Mouse (Mus musculus) midbrain, embryonic 16.5 days (tissue): ENCODE measurements around the gene Dgkg. TPM values are rescaled to one million over a fixed set of nuclear protein-coding genes. Genes with fewer than 3 reads are reported as not detected.

ENCODE experiments used
- ATAC-seq: fragments of 200-750 bp; cut with Nextera tagmentation; 2 replicates; pipeline ENCODE4 v1.8.0; 2017; ENCODE audit warnings: moderate TSS enrichment
- H3K27ac ChIP-seq: fragments of 300-500 bp; sonication (generic); 2 replicates; pipeline ENCODE4 v1.5.1; 2014; ENCODE audit warnings: mild to moderate bottlenecking, low read length, mixed read lengths
- H3K27me3 ChIP-seq: fragments of 300-500 bp; sonication (generic); 2 replicates; pipeline ENCODE4 v1.6.1; 2014; ENCODE audit warnings: low read depth, low read length, mixed read lengths; ENCODE audit not compliant: control insufficient read depth, insufficient read depth
- H3K36me3 ChIP-seq: fragments of 300-500 bp; sonication (generic); 2 replicates; pipeline ENCODE4 v1.6.1; 2014; ENCODE audit warnings: mild to moderate bottlenecking, low read length, moderate library complexity, mixed read lengths; ENCODE audit not compliant: control insufficient read depth, insufficient read depth
- H3K4me1 ChIP-seq: fragments of 300-500 bp; sonication (generic); 2 replicates; pipeline ENCODE4 v1.6.1; 2014; ENCODE audit warnings: mild to moderate bottlenecking, low read length, mixed read lengths; ENCODE audit not compliant: control insufficient read depth, insufficient read depth
- H3K4me2 ChIP-seq: fragments of 300-500 bp; sonication (generic); 2 replicates; pipeline ENCODE4 v1.6.1; 2014; ENCODE audit warnings: mild to moderate bottlenecking, low read length, mixed read lengths
- H3K4me3 ChIP-seq: fragments of 300-500 bp; sonication (generic); 2 replicates; pipeline ENCODE4 v1.5.1; 2014; ENCODE audit warnings: low read depth, mild to moderate bottlenecking, low read length, moderate library complexity, mixed read lengths
- H3K9ac ChIP-seq: fragments of 300-500 bp; sonication (generic); 2 replicates; pipeline ENCODE4 v1.6.1; 2014; ENCODE audit warnings: low read depth, low read length, mixed read lengths
- H3K9me3 ChIP-seq: fragments of 300-500 bp; sonication (generic); replicated peaks from 2 replicates; pipeline ENCODE4 v1.6.1; 2014; ENCODE audit warnings: mild to moderate bottlenecking, low read length, mixed read lengths; ENCODE audit not compliant: control insufficient read depth, poor library complexity, severe bottlenecking
- WGBS: fragments of 180-500 bp; shearing (Covaris S2); extraction: QIAGEN DNeasy Blood & Tissue Kit; methylation state at CpG from one replicate; pipeline ENCODE4 v1.1.7; 2014; 5-methylcytosine and 5-hydroxymethylcytosine counted together
- polyA plus RNA-seq: library from polyadenylated mRNA; unstranded; fragments of >200 nt; fragmentation: Nextera tagmentation; extraction: Ambion mirVana; gene quantifications from 2 replicates; pipeline ENCODE4 v1.2.1, GENCODE M21; 2015

Dgkg gene
- polyA plus RNA-seq, 1 experiment from 2014 or later = 4.6 TPM

- Histone ChIP-seq H3K4me2 (no peak overlapping the region), H3K4me3 (no peak overlapping the region), H3K27me3 (no peaks in the 10 kb centered on the region), H3K36me3 (no peaks in the 10 kb centered on the region), H3K27ac (no peak overlapping the region), H3K9ac (no peak overlapping the region), H3K4me1 (no peaks in the 10 kb centered on the region), H3K9me3 (no peaks in the 10 kb centered on the region)
- ATAC-seq = no peak
- WGBS = 92% methylated on average over 3 of the region's 3 CpGs
These were observed 123.9 kb downstream of the Dgkg start for GRCm38 (mm10) chr16:22533087-22533486.

GRCm38 (mm10) chr16:22531834-22532233, 125.2 kb downstream of the Dgkg start:
- 91% methylated on average over 6 of the region's 6 CpGs for WGBS
- H3K9ac ChIP-seq = no peak overlapping the region
- H3K36me3 ChIP-seq = no peaks in the 10 kb centered on the region
- no peak overlapping the region for H3K27ac ChIP-seq
- H3K4me2 ChIP-seq = no peak overlapping the region
- H3K27me3 ChIP-seq = no peaks in the 10 kb centered on the region
- no peaks in the 10 kb centered on the region for H3K4me1 ChIP-seq
- H3K9me3 ChIP-seq = no peaks in the 10 kb centered on the region
- no peak for ATAC-seq
- H3K4me3 ChIP-seq = no peak overlapping the region

- Histone ChIP-seq H3K9ac (no peak overlapping the region), H3K4me1 (no peaks in the 10 kb centered on the region), H3K27ac (no peak overlapping the region), H3K36me3 (no peaks in the 10 kb centered on the region), H3K9me3 (no peaks in the 10 kb centered on the region), H3K4me2 (no peak overlapping the region), H3K27me3 (no peaks in the 10 kb centered on the region), H3K4me3 (no peak overlapping the region)
- 84% methylated on average over 9 of the region's 9 CpGs for WGBS
- ATAC-seq = no peak
These were observed 126.0 kb downstream of the Dgkg start for GRCm38 (mm10) chr16:22531041-22531440.

GRCm38 (mm10) chr16:22527499-22527939, 129.5 kb downstream of the Dgkg start:
- ATAC-seq = no peak
- H3K4me2 ChIP-seq = no peak overlapping the region
- no peaks in the 10 kb centered on the region for H3K9me3 ChIP-seq
- WGBS = 16% methylated on average over 5 of the region's 5 CpGs
- H3K9ac ChIP-seq = no peak overlapping the region
- no peak overlapping the region for H3K4me3 ChIP-seq
- no peaks in the 10 kb centered on the region for H3K4me1 ChIP-seq
- H3K36me3 ChIP-seq = no peaks in the 10 kb centered on the region
- H3K27ac ChIP-seq = no peak overlapping the region
- no peaks in the 10 kb centered on the region for H3K27me3 ChIP-seq

- Histone ChIP-seq H3K27ac (no peak overlapping the region), H3K27me3 (no peaks in the 10 kb centered on the region), H3K9me3 (no peaks in the 10 kb centered on the region), H3K9ac (no peak overlapping the region), H3K36me3 (no peaks in the 10 kb centered on the region), H3K4me3 (no peak overlapping the region), H3K4me1 (no peaks in the 10 kb centered on the region), H3K4me2 (no peak overlapping the region)
- ATAC-seq = no peak
- WGBS = 89% methylated on average over 4 of the region's 4 CpGs
These were observed 130.6 kb downstream of the Dgkg start for GRCm38 (mm10) chr16:22526386-22526785.

GRCm38 (mm10) chr16:22517431-22518384, 139.3 kb downstream of the Dgkg start:
- Histone ChIP-seq H3K27me3 (no peaks in the 10 kb centered on the region), H3K9me3 (no peaks in the 10 kb centered on the region), H3K9ac (no peak overlapping the region), H3K27ac (no peak overlapping the region), H3K4me3 (no peak overlapping the region), H3K4me2 (no peak overlapping the region), H3K36me3 (no peaks in the 10 kb centered on the region), H3K4me1 (peaks cover 9% of the 10 kb centered on the region)
- WGBS = 6% methylated on average over 20 of the region's 20 CpGs
- ATAC-seq = peak; percentile 82

- Histone ChIP-seq H3K9me3 (no peaks in the 10 kb centered on the region), H3K27me3 (no peaks in the 10 kb centered on the region), H3K4me2 (no peak overlapping the region), H3K4me1 (peaks cover 11% of the 10 kb centered on the region), H3K9ac (no peak overlapping the region), H3K27ac (no peak overlapping the region), H3K36me3 (no peaks in the 10 kb centered on the region), H3K4me3 (no peak overlapping the region)
- WGBS = 46% methylated on average over 5 of the region's 5 CpGs
- no peak for ATAC-seq
These were observed 141.5 kb downstream of the Dgkg start for GRCm38 (mm10) chr16:22515476-22515875.

- Histone ChIP-seq H3K4me1 (0 out of 2 replicates have a peak, but pooled peaks cover 2% of the 10 kb centered on the region), H3K9ac (no peak overlapping the region), H3K27ac (no peak overlapping the region), H3K36me3 (no peaks in the 10 kb centered on the region), H3K4me2 (no peak overlapping the region), H3K4me3 (no peak overlapping the region), H3K9me3 (no peaks in the 10 kb centered on the region), H3K27me3 (no peaks in the 10 kb centered on the region)
- 56% methylated on average over 9 of the region's 9 CpGs for WGBS
- ATAC-seq = no peak
These were observed 146.0 kb downstream of the Dgkg start for GRCm38 (mm10) chr16:22510861-22511637.
